Mouse (Mus musculus): Measurements from ENCODE around the gene Gsta3. TPM values are rescaled to one million over a fixed set of nuclear protein-coding genes. Genes with fewer than 3 reads are reported as not detected.

Gsta3 gene
- total and polyA plus RNA-seq, 3 experiments = 0.27 to 1.2 TPM; not detected in 1

- Histone ChIP-seq H3K4me1 (ENCODE audit: insufficient read depth, low read depth, low read length) (peaks cover 4% of the 10 kb centered on the region), H3K36me3 (replicated peaks) (no peaks in the 10 kb centered on the region), H3K9me3 (replicated peaks) (no peaks in the 10 kb centered on the region), H3K4me3 (ENCODE audit: low read depth, low read length) (no peak overlapping the region), H3K27me3 (ENCODE audit: insufficient read depth, low read length) (peaks cover 20% of the 10 kb centered on the region)
- no peak for DNase-seq (ENCODE audit: low spot score)
- TF ChIP-seq CTCF (IDR thresholded peaks at IDR 0.05; ENCODE audit: low read depth, low read length) (no peak), POLR2AphosphoS5 (IDR thresholded peaks at IDR 0.05; ENCODE audit: insufficient replicate concordance, low read depth, low read length) (no peak), TAL1 (conservative IDR thresholded peaks at IDR 0.05; ENCODE audit: low read depth, low read length) (no peak), GATA1 (IDR thresholded peaks at IDR 0.05; ENCODE audit: borderline replicate concordance, low read length) (no peak), GATA2 (IDR thresholded peaks at IDR 0.05; ENCODE audit: borderline replicate concordance, low read depth, low read length) (no peak)
- no peak for ATAC-seq (ENCODE audit: extremely low read depth, insufficient number of reproducible peaks, low FRiP score, poor library complexity, severe bottlenecking)
Measured at GRCm38 (mm10) chr1:21292590-21292989, 52.2 kb downstream of the Gsta3 start.

GRCm38 (mm10) chr1:21296169-21296568 lies 55.8 kb downstream of the Gsta3 start:
- Histone ChIP-seq H3K27me3 (ENCODE audit: insufficient read depth, low read length) (peaks cover 23% of the 10 kb centered on the region), H3K4me3 (ENCODE audit: low read depth, low read length) (no peak overlapping the region), H3K4me1 (ENCODE audit: insufficient read depth, low read depth, low read length) (peaks cover 10% of the 10 kb centered on the region), H3K9me3 (replicated peaks) (no peaks in the 10 kb centered on the region), H3K36me3 (replicated peaks) (no peaks in the 10 kb centered on the region)
- DNase-seq (ENCODE audit: low spot score) (no peak), ATAC-seq (ENCODE audit: extremely low read depth, insufficient number of reproducible peaks, low FRiP score, poor library complexity, severe bottlenecking) (no peak)
- TF ChIP-seq GATA2 (IDR thresholded peaks at IDR 0.05; ENCODE audit: borderline replicate concordance, low read depth, low read length) (no peak), TAL1 (conservative IDR thresholded peaks at IDR 0.05; ENCODE audit: low read depth, low read length) (no peak), CTCF (IDR thresholded peaks at IDR 0.05; ENCODE audit: low read depth, low read length) (no peak), GATA1 (IDR thresholded peaks at IDR 0.05; ENCODE audit: borderline replicate concordance, low read length) (no peak)

- H3K4me1 ChIP-seq (ENCODE audit: insufficient read depth, low read depth, low read length) = peaks cover 14% of the 10 kb centered on the region
- DNase-seq (ENCODE audit: low spot score) = no peak
- peaks cover 30% of the 10 kb centered on the region for H3K27me3 ChIP-seq (ENCODE audit: insufficient read depth, low read length)
- no peaks in the 10 kb centered on the region for H3K36me3 ChIP-seq (replicated peaks)
- H3K4me3 ChIP-seq (ENCODE audit: low read depth, low read length) = no peak overlapping the region
- H3K9me3 ChIP-seq (replicated peaks) = no peaks in the 10 kb centered on the region
- ATAC-seq (ENCODE audit: extremely low read depth, insufficient number of reproducible peaks, low FRiP score, poor library complexity, severe bottlenecking) = no peak
- TF ChIP-seq POLR2AphosphoS5 (IDR thresholded peaks at IDR 0.05; ENCODE audit: insufficient replicate concordance, low read depth, low read length) (no peak), GATA1 (IDR thresholded peaks at IDR 0.05; ENCODE audit: borderline replicate concordance, low read length) (no peak), GATA2 (IDR thresholded peaks at IDR 0.05; ENCODE audit: borderline replicate concordance, low read depth, low read length) (no peak), CTCF (IDR thresholded peaks at IDR 0.05; ENCODE audit: low read depth, low read length) (no peak), TAL1 (conservative IDR thresholded peaks at IDR 0.05; ENCODE audit: low read depth, low read length) (no peak)
Measured at GRCm38 (mm10) chr1:21298114-21298513, 57.7 kb downstream of the Gsta3 start.

GRCm38 (mm10) chr1:21299826-21300225 lies 59.4 kb downstream of the Gsta3 start:
- Histone ChIP-seq H3K9me3 (replicated peaks) (no peaks in the 10 kb centered on the region), H3K36me3 (replicated peaks) (no peaks in the 10 kb centered on the region), H3K27me3 (ENCODE audit: insufficient read depth, low read length) (peaks cover 25% of the 10 kb centered on the region), H3K4me3 (ENCODE audit: low read depth, low read length) (no peak overlapping the region), H3K4me1 (ENCODE audit: insufficient read depth, low read depth, low read length) (peaks cover 28% of the 10 kb centered on the region)
- no peak for TF ChIP-seq CTCF (IDR thresholded peaks at IDR 0.05; ENCODE audit: low read depth, low read length)
- TF ChIP-seq POLR2AphosphoS5 (IDR thresholded peaks at IDR 0.05; ENCODE audit: insufficient replicate concordance, low read depth, low read length) = no peak
- no peak for TF ChIP-seq TAL1 (conservative IDR thresholded peaks at IDR 0.05; ENCODE audit: low read depth, low read length)
- TF ChIP-seq GATA1 (IDR thresholded peaks at IDR 0.05; ENCODE audit: borderline replicate concordance, low read length) = no peak
- TF ChIP-seq GATA2 (IDR thresholded peaks at IDR 0.05; ENCODE audit: borderline replicate concordance, low read depth, low read length) = no peak
- DNase-seq (ENCODE audit: low spot score) = no peak
- no peak for ATAC-seq (ENCODE audit: extremely low read depth, insufficient number of reproducible peaks, low FRiP score, poor library complexity, severe bottlenecking)

GRCm38 (mm10) chr1:21301686-21302085 lies 61.3 kb downstream of the Gsta3 start:
- no peaks in the 10 kb centered on the region for H3K36me3 ChIP-seq (replicated peaks)
- TF ChIP-seq POLR2AphosphoS5 (IDR thresholded peaks at IDR 0.05; ENCODE audit: insufficient replicate concordance, low read depth, low read length) (no peak), GATA1 (IDR thresholded peaks at IDR 0.05; ENCODE audit: borderline replicate concordance, low read length) (no peak), CTCF (IDR thresholded peaks at IDR 0.05; ENCODE audit: low read depth, low read length) (no peak), GATA2 (IDR thresholded peaks at IDR 0.05; ENCODE audit: borderline replicate concordance, low read depth, low read length) (no peak), TAL1 (conservative IDR thresholded peaks at IDR 0.05; ENCODE audit: low read depth, low read length) (no peak)
- no peak overlapping the region for H3K4me3 ChIP-seq (ENCODE audit: low read depth, low read length)
- DNase-seq (ENCODE audit: low spot score) (no peak), ATAC-seq (ENCODE audit: extremely low read depth, insufficient number of reproducible peaks, low FRiP score, poor library complexity, severe bottlenecking) (no peak)
- H3K9me3 ChIP-seq (replicated peaks) = no peaks in the 10 kb centered on the region
- peaks cover 22% of the 10 kb centered on the region for H3K27me3 ChIP-seq (ENCODE audit: insufficient read depth, low read length)
- H3K4me1 ChIP-seq (ENCODE audit: insufficient read depth, low read depth, low read length) = peaks cover 39% of the 10 kb centered on the region

GRCm38 (mm10) chr1:21304174-21304573 lies 63.8 kb downstream of the Gsta3 start:
- peaks cover 44% of the 10 kb centered on the region for H3K4me1 ChIP-seq (ENCODE audit: insufficient read depth, low read depth, low read length)
- DNase-seq (ENCODE audit: low spot score) = no peak
- ATAC-seq (ENCODE audit: extremely low read depth, insufficient number of reproducible peaks, low FRiP score, poor library complexity, severe bottlenecking) = no peak
- no peaks in the 10 kb centered on the region for H3K9me3 ChIP-seq (replicated peaks)
- H3K36me3 ChIP-seq (replicated peaks) = no peaks in the 10 kb centered on the region
- H3K4me3 ChIP-seq (ENCODE audit: low read depth, low read length) = no peak overlapping the region
- 0 out of 2 replicates have a peak, but pooled peaks have one; percentile 13 for TF ChIP-seq TAL1 (conservative IDR thresholded peaks at IDR 0.05; ENCODE audit: low read depth, low read length)
- TF ChIP-seq POLR2AphosphoS5 (IDR thresholded peaks at IDR 0.05; ENCODE audit: insufficient replicate concordance, low read depth, low read length) = no peak
- no peak for TF ChIP-seq GATA1 (IDR thresholded peaks at IDR 0.05; ENCODE audit: borderline replicate concordance, low read length)
- TF ChIP-seq CTCF (IDR thresholded peaks at IDR 0.05; ENCODE audit: low read depth, low read length) = no peak
- no peak for TF ChIP-seq GATA2 (IDR thresholded peaks at IDR 0.05; ENCODE audit: borderline replicate concordance, low read depth, low read length)
- H3K27me3 ChIP-seq (ENCODE audit: insufficient read depth, low read length) = peaks cover 22% of the 10 kb centered on the region
